Mouse (Mus musculus): ENCODE measurements around the gene Rapgef3. TPM values are rescaled to one million over a fixed set of nuclear protein-coding genes. Genes with fewer than 3 reads are reported as not detected.

Gene Rapgef3
- total RNA-seq, 2 experiments from 2014 or later: 50.0 to 52.0 TPM

GRCm38 (mm10) chr15:97776514-97776913 lies 8.7 kb upstream of the Rapgef3 start:
- peak in 1 of 2 experiments; percentile 79 for DNase-seq (ENCODE audit: low spot score in 2 of 2)

- DNase-seq (ENCODE audit: low spot score in 2 of 2): no peak
These were observed 6.2 kb upstream of the Rapgef3 start for GRCm38 (mm10) chr15:97773961-97774370.

- DNase-seq (ENCODE audit: low spot score in 2 of 2): no peak
These were observed 5.3 kb upstream of the Rapgef3 start for GRCm38 (mm10) chr15:97773108-97773507.

- DNase-seq (ENCODE audit: low spot score in 2 of 2): no peak
These were observed 2.5 kb upstream of the Rapgef3 start for GRCm38 (mm10) chr15:97770280-97770679.

GRCm38 (mm10) chr15:97768192-97768591 lies 420 bp upstream of the Rapgef3 start:
- no peak for DNase-seq (ENCODE audit: low spot score in 2 of 2)

GRCm38 (mm10) chr15:97766594-97767279 lies 1.0 kb downstream of the Rapgef3 start:
- DNase-seq (ENCODE audit: low spot score in 2 of 2): no peak

GRCm38 (mm10) chr15:97766194-97766593 lies 1.6 kb downstream of the Rapgef3 start:
- DNase-seq (ENCODE audit: low spot score in 2 of 2): peak in 1 of 2 experiments; percentile 52

- no peak for DNase-seq (ENCODE audit: low spot score in 2 of 2)
These were observed 2.5 kb downstream of the Rapgef3 start for GRCm38 (mm10) chr15:97765090-97765794.

GRCm38 (mm10) chr15:97764532-97764931 lies 3.2 kb downstream of the Rapgef3 start:
- DNase-seq (ENCODE audit: low spot score in 2 of 2): no peak

- no peak for DNase-seq (ENCODE audit: low spot score in 2 of 2)
These were observed 4.3 kb downstream of the Rapgef3 start for GRCm38 (mm10) chr15:97763256-97764049.

GRCm38 (mm10) chr15:97762733-97763132 lies 5.0 kb downstream of the Rapgef3 start:
- DNase-seq (ENCODE audit: low spot score in 2 of 2): no peak

- DNase-seq (ENCODE audit: low spot score in 2 of 2): no peak
These were observed 6.3 kb downstream of the Rapgef3 start for GRCm38 (mm10) chr15:97761438-97761837.

GRCm38 (mm10) chr15:97760952-97761351 lies 6.8 kb downstream of the Rapgef3 start:
- DNase-seq (ENCODE audit: low spot score in 2 of 2): no peak

- DNase-seq (ENCODE audit: low spot score in 2 of 2): peak; percentile 54 to 77
These were observed 7.8 kb downstream of the Rapgef3 start for GRCm38 (mm10) chr15:97760006-97760405.

GRCm38 (mm10) chr15:97755361-97755760 lies 12.4 kb downstream of the Rapgef3 start:
- no peak for DNase-seq (ENCODE audit: low spot score in 2 of 2)

- DNase-seq (ENCODE audit: low spot score in 2 of 2): no peak
These were observed 13.3 kb downstream of the Rapgef3 start for GRCm38 (mm10) chr15:97754476-97754875.

- no peak for DNase-seq (ENCODE audit: low spot score in 2 of 2)
These were observed 15.3 kb downstream of the Rapgef3 start for GRCm38 (mm10) chr15:97752491-97752890.

- no peak for DNase-seq (ENCODE audit: low spot score in 2 of 2)
These were observed 16.1 kb downstream of the Rapgef3 start for GRCm38 (mm10) chr15:97751676-97752075.

GRCm38 (mm10) chr15:97750697-97751096 lies 17.1 kb downstream of the Rapgef3 start:
- DNase-seq (ENCODE audit: low spot score in 2 of 2): peak; percentile 71 to 83

GRCm38 (mm10) chr15:97749841-97750240 lies 17.9 kb downstream of the Rapgef3 start:
- no peak for DNase-seq (ENCODE audit: low spot score in 2 of 2)

- no peak for DNase-seq (ENCODE audit: low spot score in 2 of 2)
These were observed 18.4 kb downstream of the Rapgef3 start for GRCm38 (mm10) chr15:97749397-97749796.

GRCm38 (mm10) chr15:97748964-97749363 lies 18.8 kb downstream of the Rapgef3 start:
- DNase-seq (ENCODE audit: low spot score in 2 of 2): no peak
